Mouse (Mus musculus) midbrain, embryonic 12.5 days (tissue): ENCODE results near the gene Snx29. TPM values are rescaled to one million over a fixed set of nuclear protein-coding genes. Genes with fewer than 3 reads are reported as not detected.
"Not testable (repeated sequence)": the region's sequence is repeated elsewhere in the genome, so short reads cannot be mapped to it uniquely, and the experiment has no call there.

Source experiments
- ATAC-seq: fragments of 200-750 bp; cut with Nextera tagmentation; 2 replicates; pipeline ENCODE4 v1.8.0; 2017; ENCODE audit warnings: low read depth, moderate TSS enrichment, moderate library complexity; ENCODE audit not compliant: low FRiP score
- H3K27ac ChIP-seq: fragments of 300-500 bp; sonication (generic); replicated peaks from 2 replicates; pipeline ENCODE4 v1.5.1; 2016; ENCODE audit warnings: mild to moderate bottlenecking
- H3K27me3 ChIP-seq: fragments of 300-500 bp; sonication (generic); 2 replicates; pipeline ENCODE4 v1.6.1; 2016; ENCODE audit warnings: mild to moderate bottlenecking
- H3K36me3 ChIP-seq: fragments of 300-500 bp; sonication (generic); 2 replicates; pipeline ENCODE4 v1.6.1; 2016
- H3K4me1 ChIP-seq: fragments of 300-500 bp; sonication (generic); 2 replicates; pipeline ENCODE4 v1.6.1; 2016
- H3K4me2 ChIP-seq: fragments of 300-500 bp; sonication (generic); replicated peaks from 2 replicates; pipeline ENCODE4 v1.6.1; 2016; ENCODE audit warnings: mild to moderate bottlenecking, moderate library complexity
- H3K4me3 ChIP-seq: fragments of 300-500 bp; sonication (generic); 2 replicates; pipeline ENCODE4 v1.5.1; 2016; ENCODE audit warnings: mild to moderate bottlenecking
- H3K9ac ChIP-seq: fragments of 300-500 bp; sonication (generic); replicated peaks from 2 replicates; pipeline ENCODE4 v1.6.1; 2016; ENCODE audit warnings: mild to moderate bottlenecking, moderate library complexity
- H3K9me3 ChIP-seq: fragments of 300-500 bp; sonication (generic); 2 replicates; pipeline ENCODE4 v1.6.1; 2016; ENCODE audit warnings: mild to moderate bottlenecking
- WGBS: fragments of 180-500 bp; shearing (Covaris S2); methylation state at CpG from one replicate; pipeline ENCODE4 v1.1.7; 2016; 5-methylcytosine and 5-hydroxymethylcytosine counted together
- polyA plus RNA-seq: library from polyadenylated mRNA; unstranded; fragments of >200 nt; fragmentation: Nextera tagmentation; extraction: Ambion mirVana; gene quantifications from 2 replicates; pipeline ENCODE4 v1.2.1, GENCODE M21; 2016

The Snx29 gene
- polyA plus RNA-seq, 1 experiment from 2014 or later: 19.6 TPM

DNA sequence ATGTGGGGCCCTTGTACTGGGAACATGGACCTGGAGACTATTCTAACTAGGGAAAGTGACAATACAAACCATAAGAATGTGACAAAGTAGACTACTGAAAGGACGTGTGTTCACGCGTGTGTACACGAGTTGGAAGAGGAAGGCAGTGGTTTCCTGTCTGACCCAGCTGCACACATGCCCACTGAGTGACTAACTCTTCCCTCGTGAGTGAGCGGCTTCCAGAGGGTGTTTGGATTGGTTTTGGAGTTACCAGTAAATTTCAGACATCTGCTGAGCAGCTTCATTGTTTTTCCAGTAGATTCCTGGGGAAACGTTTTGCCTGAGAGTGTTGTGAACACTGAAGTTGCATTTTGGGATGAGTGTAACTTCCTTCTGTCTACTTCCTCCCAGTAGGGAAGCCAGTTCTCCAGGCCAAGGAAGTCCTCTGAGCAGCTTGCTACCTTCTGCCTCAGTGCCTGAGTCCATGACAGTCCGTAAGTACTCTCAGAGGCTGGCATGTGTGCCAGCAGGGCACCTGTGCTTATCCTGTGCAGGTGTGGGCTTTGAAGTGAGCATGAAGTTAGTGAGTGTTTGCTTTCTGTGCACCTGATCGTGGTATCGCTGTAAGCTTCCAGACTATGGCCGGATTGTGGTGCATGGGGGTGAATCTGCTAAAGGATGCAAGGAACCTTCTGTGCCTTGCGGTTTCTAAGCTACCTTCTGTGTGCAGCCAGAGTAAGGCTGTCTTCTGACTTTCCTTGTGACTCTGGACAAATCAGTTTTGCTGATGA, 97.8 kb downstream of the Snx29 start:
- WGBS: 85% methylated on average over 12 of the region's 12 CpGs
- Histone ChIP-seq H3K4me1 (no peaks in the 10 kb centered on the region), H3K4me3 (no peak overlapping the region), H3K27me3 (no peaks in the 10 kb centered on the region), H3K4me2 (no peak overlapping the region), H3K36me3 (0 out of 2 replicates have a peak, but pooled peaks cover 9% of the 10 kb centered on the region), H3K27ac (no peak overlapping the region), H3K9ac (no peak overlapping the region), H3K9me3 (no peaks in the 10 kb centered on the region)
- no peak for ATAC-seq

DNA sequence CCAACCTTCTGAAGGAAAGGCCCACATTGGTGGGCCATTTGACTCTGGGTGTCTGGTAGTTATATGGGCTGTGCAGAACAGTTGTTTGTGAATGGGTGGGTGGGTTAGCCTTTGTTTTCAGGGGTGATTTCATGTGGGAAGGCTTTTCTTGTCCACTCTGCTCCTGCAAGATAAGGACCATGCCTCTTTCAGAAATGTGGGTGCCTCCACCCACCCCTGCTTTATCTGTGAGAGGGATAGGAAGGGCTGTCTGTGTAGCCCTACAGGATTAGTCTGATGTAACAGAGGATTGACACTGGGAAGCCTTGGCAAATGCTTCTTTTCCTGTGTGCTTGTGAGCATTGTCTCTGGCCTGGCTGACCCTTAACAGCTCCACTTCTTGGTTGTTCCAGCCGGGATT, 99.5 kb downstream of the Snx29 start:
- H3K27ac ChIP-seq: no peak overlapping the region
- no peak overlapping the region for H3K9ac ChIP-seq
- 0 out of 2 replicates have a peak, but pooled peaks cover 9% of the 10 kb centered on the region for H3K36me3 ChIP-seq
- ATAC-seq: no peak
- H3K9me3 ChIP-seq: no peaks in the 10 kb centered on the region
- H3K27me3 ChIP-seq: no peaks in the 10 kb centered on the region
- H3K4me2 ChIP-seq: no peak overlapping the region
- no peak overlapping the region for H3K4me3 ChIP-seq
- no peaks in the 10 kb centered on the region for H3K4me1 ChIP-seq
- WGBS: 96% methylated on average over 1 of the region's 1 CpGs

DNA sequence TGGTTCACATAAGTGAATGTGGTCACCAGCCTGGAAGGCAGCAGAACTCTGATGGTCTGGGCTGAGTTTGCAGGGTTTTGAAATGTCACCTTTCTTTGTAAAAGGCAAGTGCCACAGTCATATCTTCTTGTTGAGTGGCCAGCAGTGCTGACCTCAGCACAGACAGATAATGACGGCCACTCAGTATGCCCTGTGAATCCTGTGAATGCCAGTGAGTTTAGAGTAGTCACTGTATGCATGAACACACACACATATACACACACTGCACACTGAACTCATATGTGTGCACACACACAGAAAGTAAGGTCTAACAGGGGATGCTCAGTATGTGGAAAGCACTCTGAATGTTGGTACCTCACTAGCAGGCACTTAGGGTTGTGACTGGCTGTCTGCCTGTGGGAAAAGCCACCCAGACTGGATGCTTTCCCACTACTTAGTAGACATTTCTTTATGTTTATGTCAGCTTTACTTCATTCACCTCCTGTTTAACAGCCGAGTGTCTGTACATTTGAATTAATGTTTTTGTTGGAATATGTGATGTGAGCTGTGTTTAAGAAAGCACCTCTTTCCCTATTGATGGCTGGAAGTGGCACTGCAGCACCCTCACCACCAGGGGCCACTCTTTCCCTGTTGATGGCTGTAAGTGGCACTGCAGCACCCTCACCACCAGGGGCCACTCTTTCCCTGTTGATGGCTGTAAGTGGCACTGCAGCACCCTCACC, 100.3 kb downstream of the Snx29 start:
- no peaks in the 10 kb centered on the region for H3K9me3 ChIP-seq
- WGBS: 98% methylated on average over 2 of the region's 2 CpGs

DNA sequence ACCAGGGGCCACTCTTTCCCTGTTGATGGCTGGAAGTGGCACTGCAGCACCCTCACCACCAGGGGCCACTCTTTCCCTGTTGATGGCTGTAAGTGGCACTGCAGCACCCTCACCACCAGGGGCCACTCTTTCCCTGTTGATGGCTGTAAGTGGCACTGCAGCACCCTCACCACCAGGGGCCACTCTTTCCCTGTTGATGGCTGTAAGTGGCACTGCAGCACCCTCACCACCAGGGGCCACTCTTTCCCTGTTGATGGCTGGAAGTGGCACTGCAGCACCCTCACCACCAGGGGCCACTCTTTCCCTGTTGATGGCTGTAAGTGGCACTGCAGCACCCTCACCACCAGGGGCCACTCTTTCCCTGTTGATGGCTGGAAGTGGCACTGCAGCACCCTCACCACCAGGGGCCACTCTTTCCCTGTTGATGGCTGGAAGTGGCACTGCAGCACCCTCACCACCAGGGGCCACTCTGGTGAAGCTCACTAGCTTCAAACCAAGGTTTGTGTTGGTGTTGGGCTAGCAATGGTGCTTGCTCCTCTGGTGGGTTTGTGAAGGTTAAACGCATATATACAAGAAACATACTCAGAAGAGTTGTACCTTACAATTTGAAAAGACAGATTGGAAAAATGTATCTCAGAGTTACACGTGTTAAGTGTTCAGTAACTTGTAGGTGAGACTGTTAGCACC, 101.0 kb downstream of the Snx29 start:
- H3K4me2 ChIP-seq, ATAC-seq, H3K9me3 ChIP-seq, H3K4me1 ChIP-seq, H3K36me3 ChIP-seq, H3K27ac ChIP-seq, H3K4me3 ChIP-seq, H3K27me3 ChIP-seq, H3K9ac ChIP-seq: not testable (repeated sequence)
- WGBS: 94% methylated on average over 2 of the region's 2 CpGs

More for the DNA sequence above, 100.3 kb downstream of the Snx29 start:
- Histone ChIP-seq H3K4me2 (no peak overlapping the region), H3K27me3 (no peaks in the 10 kb centered on the region), H3K4me3 (no peak overlapping the region), H3K9ac (no peak overlapping the region), H3K27ac (no peak overlapping the region), H3K4me1 (no peaks in the 10 kb centered on the region), H3K36me3 (0 out of 2 replicates have a peak, but pooled peaks cover 9% of the 10 kb centered on the region)
- no peak for ATAC-seq

DNA sequence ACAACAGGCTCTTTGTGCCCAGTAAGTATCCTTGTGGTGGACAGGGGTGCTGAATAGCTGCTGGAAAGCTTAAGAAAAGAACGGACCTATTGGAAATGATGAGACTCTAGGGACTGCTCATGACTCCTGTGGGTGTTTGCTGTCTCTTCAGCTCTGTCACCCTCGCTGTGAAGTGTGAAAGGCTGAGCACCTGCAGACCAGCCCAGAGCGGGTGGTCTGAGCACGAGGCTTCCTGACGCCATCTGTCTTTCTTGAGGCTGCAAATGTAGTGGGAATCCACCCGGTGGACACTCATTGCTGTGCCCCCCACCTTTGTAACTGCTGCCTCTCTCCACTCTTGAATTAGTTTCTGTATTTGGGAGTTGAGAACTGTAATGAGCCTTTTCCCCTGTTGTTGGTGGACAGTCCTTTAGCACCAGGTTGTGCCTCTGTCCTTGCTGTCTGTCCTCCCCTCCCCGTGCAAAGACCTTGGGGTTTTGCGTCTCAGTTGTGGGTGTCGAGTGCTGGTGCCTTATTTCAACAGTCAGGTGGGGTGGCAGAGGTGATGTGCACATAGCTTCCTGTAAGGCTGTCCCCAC, 101.9 kb downstream of the Snx29 start:
- Histone ChIP-seq H3K9ac (no peak overlapping the region), H3K27ac (no peak overlapping the region), H3K27me3 (no peaks in the 10 kb centered on the region), H3K4me1 (no peaks in the 10 kb centered on the region), H3K4me2 (no peak overlapping the region), H3K36me3 (0 out of 2 replicates have a peak, but pooled peaks cover 9% of the 10 kb centered on the region), H3K9me3 (no peaks in the 10 kb centered on the region), H3K4me3 (no peak overlapping the region)
- 92% methylated on average over 9 of the region's 9 CpGs for WGBS
- ATAC-seq: no peak

DNA sequence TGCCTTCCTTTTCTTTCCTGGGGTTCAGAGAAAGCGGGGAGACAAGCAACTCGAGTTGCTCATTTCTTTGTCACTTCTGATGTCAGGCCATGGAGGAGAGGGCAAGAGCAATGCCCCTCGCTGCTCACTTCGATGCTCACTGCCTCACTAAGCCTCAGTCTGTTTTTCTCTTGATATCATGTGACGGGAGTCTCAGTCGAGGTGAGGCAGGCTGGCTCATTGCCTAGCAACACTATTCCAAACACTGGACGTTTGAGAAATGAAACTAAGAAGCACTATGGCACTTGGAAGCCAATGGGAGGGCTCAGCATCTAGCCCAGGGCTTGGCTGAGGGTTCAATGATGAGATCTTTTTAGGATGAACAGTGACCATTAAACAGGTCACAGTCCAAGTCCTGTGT, 102.6 kb downstream of the Snx29 start:
- Histone ChIP-seq H3K27ac (no peak overlapping the region), H3K9ac (no peak overlapping the region), H3K4me1 (no peaks in the 10 kb centered on the region), H3K27me3 (no peaks in the 10 kb centered on the region), H3K4me2 (no peak overlapping the region), H3K9me3 (no peaks in the 10 kb centered on the region), H3K36me3 (0 out of 2 replicates have a peak, but pooled peaks cover 9% of the 10 kb centered on the region), H3K4me3 (no peak overlapping the region)
- WGBS: 71% methylated on average over 7 of the region's 7 CpGs
- ATAC-seq: no peak

DNA sequence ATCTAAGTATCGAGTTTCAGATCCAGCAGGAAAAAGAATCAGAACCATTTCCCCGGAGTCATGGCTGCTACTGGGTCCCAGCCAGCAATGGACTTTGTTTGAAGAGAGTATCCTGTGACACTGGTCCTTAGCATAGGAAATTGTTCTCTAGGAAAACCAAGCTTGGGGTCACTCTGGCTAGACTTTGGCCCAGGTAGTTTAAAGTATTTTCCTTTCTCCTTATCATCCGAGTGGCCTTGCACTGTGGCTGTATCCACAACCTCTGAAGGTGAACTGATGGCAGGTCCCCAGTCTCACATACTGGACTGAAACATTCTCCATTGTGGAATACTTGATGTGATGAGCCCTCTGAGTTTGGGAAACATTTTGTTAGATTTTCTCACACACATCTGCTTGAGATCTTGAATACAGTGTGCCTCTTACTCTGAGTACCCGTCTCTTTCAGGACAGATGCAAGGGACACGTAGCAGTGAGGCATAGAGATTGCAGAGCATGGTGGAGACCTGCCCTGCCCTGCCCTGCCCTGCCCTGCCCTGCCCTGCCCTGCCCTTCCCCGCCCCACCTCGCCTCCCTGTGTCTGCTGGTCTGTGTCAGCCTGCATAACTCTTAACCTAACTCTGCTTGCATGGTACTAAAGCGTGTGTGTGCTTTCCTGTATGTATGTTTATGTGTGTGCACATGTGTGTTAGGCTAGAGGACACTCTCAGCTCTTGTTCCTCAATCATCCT, 104.3 kb downstream of the Snx29 start:
- 92% methylated on average over 8 of the region's 8 CpGs for WGBS
- Histone ChIP-seq H3K27ac (no peak overlapping the region), H3K4me1 (no peaks in the 10 kb centered on the region), H3K27me3 (no peaks in the 10 kb centered on the region), H3K9me3 (no peaks in the 10 kb centered on the region), H3K9ac (no peak overlapping the region), H3K4me3 (no peak overlapping the region), H3K4me2 (no peak overlapping the region), H3K36me3 (0 out of 2 replicates have a peak, but pooled peaks cover 5% of the 10 kb centered on the region)
- ATAC-seq: no peak

DNA sequence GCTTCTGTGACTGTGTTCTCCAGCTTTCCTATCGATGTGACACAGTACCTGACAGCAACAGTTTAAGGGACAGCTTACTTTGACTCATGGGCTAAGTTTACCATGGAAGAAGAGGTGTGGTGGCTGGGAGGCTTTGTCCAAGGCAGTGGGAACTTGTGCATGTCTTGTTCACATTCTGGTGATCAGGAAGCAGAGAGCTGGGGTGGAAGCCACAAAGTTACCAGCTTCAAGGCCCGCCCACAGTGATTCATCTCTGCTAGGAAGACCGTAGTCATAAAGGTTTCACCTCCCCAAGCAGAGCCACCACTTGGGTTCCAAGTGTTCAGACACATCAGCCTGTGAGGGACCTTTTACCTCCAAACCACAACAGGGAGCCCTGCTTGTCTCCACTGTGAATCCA, 107.1 kb downstream of the Snx29 start:
- ATAC-seq: no peak
- Histone ChIP-seq H3K4me2 (no peak overlapping the region), H3K9me3 (no peaks in the 10 kb centered on the region), H3K4me3 (no peak overlapping the region), H3K36me3 (no peaks in the 10 kb centered on the region), H3K27ac (no peak overlapping the region), H3K4me1 (no peaks in the 10 kb centered on the region), H3K27me3 (no peaks in the 10 kb centered on the region), H3K9ac (no peak overlapping the region)
- WGBS: 97% methylated on average over 3 of the region's 3 CpGs

DNA sequence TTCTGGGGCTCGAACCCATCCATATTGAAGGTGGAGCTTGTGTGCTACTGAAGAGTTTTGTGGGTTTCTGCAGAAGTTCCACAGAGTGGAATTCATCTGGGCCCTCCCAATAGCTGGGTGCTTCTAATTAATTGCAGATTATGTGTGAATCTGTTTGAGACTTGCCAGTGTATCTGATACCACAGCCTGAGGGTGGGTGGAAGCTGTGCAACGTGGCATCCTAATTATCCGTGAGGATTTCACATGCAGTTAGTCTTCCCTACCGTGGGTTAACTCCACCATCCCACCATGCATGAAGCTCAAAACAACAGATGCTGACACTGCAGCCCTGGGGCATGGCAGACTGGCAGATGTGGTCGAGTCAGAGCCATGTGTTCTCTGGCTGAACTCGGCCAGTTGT, 107.8 kb downstream of the Snx29 start:
- no peaks in the 10 kb centered on the region for H3K27me3 ChIP-seq
- no peaks in the 10 kb centered on the region for H3K36me3 ChIP-seq
- no peak for ATAC-seq
- no peak overlapping the region for H3K4me2 ChIP-seq
- no peak overlapping the region for H3K4me3 ChIP-seq
- H3K4me1 ChIP-seq: no peaks in the 10 kb centered on the region
- WGBS: 76% methylated on average over 6 of the region's 6 CpGs
- no peak overlapping the region for H3K9ac ChIP-seq
- H3K27ac ChIP-seq: no peak overlapping the region
- H3K9me3 ChIP-seq: no peaks in the 10 kb centered on the region

DNA sequence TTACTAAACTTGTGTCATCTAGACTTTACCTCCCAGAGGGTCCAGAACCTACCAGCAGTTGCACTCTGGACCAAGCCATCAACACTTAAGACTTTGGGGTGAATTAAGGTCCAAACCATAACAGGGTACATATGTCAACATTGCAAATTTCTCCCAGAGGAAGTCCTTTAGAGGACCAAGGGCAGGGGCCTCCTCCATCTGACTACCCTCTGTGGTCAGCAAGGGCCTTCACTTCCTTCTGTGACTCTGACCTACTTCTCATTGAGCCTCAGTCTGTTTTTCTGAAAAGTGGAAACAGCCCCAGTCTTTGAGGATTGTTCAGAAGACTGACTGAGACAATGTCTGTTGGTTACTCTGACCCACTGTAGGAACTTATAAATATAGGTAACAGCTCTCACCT, 111.1 kb downstream of the Snx29 start:
- H3K4me1 ChIP-seq: no peaks in the 10 kb centered on the region
- no peaks in the 10 kb centered on the region for H3K9me3 ChIP-seq
- H3K36me3 ChIP-seq: no peaks in the 10 kb centered on the region
- H3K9ac ChIP-seq: no peak overlapping the region
- no peak for ATAC-seq
- no peaks in the 10 kb centered on the region for H3K27me3 ChIP-seq
- no peak overlapping the region for H3K4me3 ChIP-seq
- H3K4me2 ChIP-seq: no peak overlapping the region
- H3K27ac ChIP-seq: no peak overlapping the region

DNA sequence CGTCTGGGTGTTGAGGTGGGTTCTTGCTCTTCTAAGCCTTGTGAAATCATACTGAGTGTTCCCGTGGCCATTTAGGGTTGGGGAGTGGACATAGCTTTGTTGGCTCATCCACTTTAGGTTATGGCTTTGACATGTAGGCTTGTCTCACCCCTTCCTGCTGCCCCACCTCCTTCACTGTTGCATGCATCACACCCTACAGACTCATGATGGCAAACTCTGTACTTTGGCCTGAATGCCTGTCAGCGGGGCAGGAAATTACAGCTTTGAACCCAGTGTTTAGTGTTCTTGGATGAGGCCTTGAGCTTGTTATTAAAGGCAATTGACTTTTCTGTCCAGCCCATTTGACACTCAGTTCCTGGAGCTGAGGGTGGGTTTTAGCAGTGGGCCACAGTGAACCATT, 114.9 kb downstream of the Snx29 start:
- Histone ChIP-seq H3K9me3 (no peaks in the 10 kb centered on the region), H3K4me3 (no peak overlapping the region), H3K27ac (no peak overlapping the region), H3K9ac (no peak overlapping the region), H3K27me3 (no peaks in the 10 kb centered on the region), H3K36me3 (no peaks in the 10 kb centered on the region), H3K4me2 (no peak overlapping the region), H3K4me1 (no peaks in the 10 kb centered on the region)
- WGBS: 84% methylated on average over 3 of the region's 3 CpGs
- ATAC-seq: no peak
